Mouse (Mus musculus): ENCODE measurements around the gene Art4.

DNA sequence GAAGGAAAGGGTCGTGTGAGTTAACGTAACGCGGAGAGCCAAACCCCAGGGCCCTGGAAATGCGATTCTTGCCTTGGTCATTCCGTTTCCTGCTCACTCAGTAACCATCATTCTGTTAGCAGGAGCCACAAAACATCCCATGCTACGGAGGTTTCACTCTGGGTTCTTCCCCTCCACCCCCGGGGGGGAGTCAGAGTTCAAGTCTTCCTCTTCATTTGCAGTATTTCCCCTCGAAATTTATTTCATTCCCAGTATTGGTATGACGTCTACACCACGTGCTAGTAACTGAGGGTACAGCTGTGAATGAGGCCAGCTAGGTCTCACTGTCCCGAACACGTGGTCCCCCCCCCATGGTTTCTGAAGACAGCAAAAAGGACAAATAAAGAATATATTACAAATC, 47.9 kb downstream of the Art4 start:
- TF ChIP-seq POLR2A (IDR thresholded peaks at IDR 0.05; ENCODE audit: control insufficient read depth in 1 of 2, insufficient read depth in 1 of 2, low read depth in 1 of 2, low read length in 2 of 2, poor library complexity in 1 of 2) (no peak), CTCF (IDR thresholded peaks at IDR 0.05 in 2 of 3, conservative IDR thresholded peaks at IDR 0.05 in 1 of 3; ENCODE audit: control insufficient read depth in 1 of 3, insufficient read depth in 1 of 3, low read depth in 2 of 3, low read length in 3 of 3, poor library complexity in 1 of 3, severe bottlenecking in 1 of 3) (no peak), KAT2A (conservative IDR thresholded peaks at IDR 0.05; ENCODE audit: low read depth, low read length) (no peak), RCOR1 (IDR thresholded peaks at IDR 0.05; ENCODE audit: low read depth, low read length) (no peak)
